Mouse (Mus musculus) heart, postnatal 0 days (tissue): ENCODE data around the gene Gnas.

Source experiments
- CTCF ChIP-seq: IDR thresholded peaks from 2 replicates; pipeline ENCODE4 v1.5.1; 2016; ENCODE audit warnings: antibody characterized with exemption, control low read depth, low read depth
- EP300 ChIP-seq: IDR thresholded peaks from 2 replicates; pipeline ENCODE4 v1.6.1; 2016; ENCODE audit warnings: antibody characterized with exemption, low read depth

DNA sequence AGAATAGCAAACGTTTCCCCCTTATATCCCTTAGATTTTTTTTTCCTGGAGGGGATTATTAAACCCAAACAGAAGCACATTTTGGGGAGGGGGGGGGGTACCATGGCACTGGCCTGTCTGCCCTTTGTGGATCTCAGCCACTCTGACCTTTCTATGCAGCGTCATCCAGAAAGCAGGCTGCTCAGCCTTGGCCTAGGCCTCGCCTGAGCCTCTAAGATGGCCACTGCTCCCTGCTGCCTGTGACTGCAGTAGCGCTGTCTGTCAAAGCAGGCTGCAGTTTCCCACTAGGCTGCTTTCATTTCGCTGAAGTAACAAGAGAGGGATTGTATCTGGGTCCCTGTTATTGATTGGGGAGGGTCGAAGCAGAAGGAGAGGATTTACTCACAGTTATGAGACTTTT, 18.4 kb downstream of the Gnas start:
- no peak for TF ChIP-seq CTCF
- no peak for TF ChIP-seq EP300
